Mouse (Mus musculus) kidney, postnatal 0 days (tissue): Measurements from ENCODE around the gene Set. TPM values are rescaled to one million over a fixed set of nuclear protein-coding genes. Genes with fewer than 3 reads are reported as not detected.
A peak's percentile ranks its signal among the peaks of the same experiment; 100 is the strongest.

Experiments
- ATAC-seq: fragments of 200-750 bp; cut with Nextera tagmentation; replicated peaks from 2 replicates; pipeline ENCODE4 v1.8.0; 2017; ENCODE audit warnings: low read depth, moderate number of reproducible peaks, moderate TSS enrichment, moderate library complexity; ENCODE audit not compliant: low FRiP score
- DNase-seq: peaks from one replicate; pipeline ENCODE4 v3.0.0-alpha.2; 2016; ENCODE audit warnings: low spot score
- H3K27ac ChIP-seq: fragments of 300-500 bp; sonication (generic); 2 replicates; pipeline ENCODE4 v1.5.1; 2014; ENCODE audit warnings: mild to moderate bottlenecking
- H3K27me3 ChIP-seq: fragments of 300-500 bp; sonication (generic); 2 replicates; pipeline ENCODE4 v1.6.1; 2014; ENCODE audit warnings: low read length, mixed read lengths; ENCODE audit not compliant: insufficient read depth
- H3K36me3 ChIP-seq: fragments of 300-500 bp; sonication (generic); 2 replicates; pipeline ENCODE4 v1.6.1; 2014; ENCODE audit warnings: low read length, mixed read lengths; ENCODE audit not compliant: insufficient read depth
- H3K4me1 ChIP-seq: fragments of 300-500 bp; sonication (generic); replicated peaks from 2 replicates; pipeline ENCODE4 v1.6.1; 2014; ENCODE audit warnings: antibody characterized with exemption, low read length, mixed read lengths; ENCODE audit not compliant: insufficient read depth
- H3K4me2 ChIP-seq: fragments of 300-500 bp; sonication (generic); 2 replicates; pipeline ENCODE4 v1.6.1; 2014; ENCODE audit warnings: mild to moderate bottlenecking, low read length, moderate library complexity, mixed read lengths
- H3K4me3 ChIP-seq: fragments of 300-500 bp; sonication (generic); replicated peaks from 2 replicates; pipeline ENCODE4 v1.5.1; 2014; ENCODE audit warnings: low read depth, low read length
- H3K9ac ChIP-seq: fragments of 300-500 bp; sonication (generic); 2 replicates; pipeline ENCODE4 v1.6.1; 2014; ENCODE audit warnings: low read depth, low read length
- H3K9me3 ChIP-seq: fragments of 300-500 bp; sonication (generic); replicated peaks from 2 replicates; pipeline ENCODE4 v1.6.1; 2016; ENCODE audit warnings: low read length, inconsistent platforms, mixed read lengths
- CTCF ChIP-seq: IDR thresholded peaks from 2 replicates; pipeline ENCODE4 v1.5.1; 2016; ENCODE audit warnings: antibody characterized with exemption, low read depth, mild to moderate bottlenecking, moderate library complexity
- WGBS: fragments of 180-500 bp; shearing (Covaris S2); extraction: QIAGEN DNeasy Blood & Tissue Kit; methylation state at CpG from one replicate; pipeline ENCODE4 v1.1.7; 2014; 5-methylcytosine and 5-hydroxymethylcytosine counted together
- polyA plus RNA-seq: library from polyadenylated mRNA; unstranded; fragments of >200 nt; fragmentation: Nextera tagmentation; extraction: Ambion mirVana; gene quantifications from 2 replicates; pipeline ENCODE4 v1.2.1, GENCODE M21; 2015

Set gene
- polyA plus RNA-seq, 1 experiment from 2014 or later = 412 TPM

GRCm38 (mm10) chr2:30080181-30080800 is 23.1 kb downstream of the Set start:
- no peaks in the 10 kb centered on the region for H3K9me3 ChIP-seq
- no peaks in the 10 kb centered on the region for H3K4me1 ChIP-seq
- no peak for ATAC-seq
- H3K36me3 ChIP-seq = no peaks in the 10 kb centered on the region
- no peak for DNase-seq
- no peak for TF ChIP-seq CTCF
- no peak overlapping the region for H3K27ac ChIP-seq
- no peaks in the 10 kb centered on the region for H3K27me3 ChIP-seq
- WGBS = 86% methylated on average over 15 of the region's 15 CpGs
- H3K4me2 ChIP-seq = no peak overlapping the region
- no peak overlapping the region for H3K4me3 ChIP-seq
- H3K9ac ChIP-seq = no peak overlapping the region

GRCm38 (mm10) chr2:30084113-30084512 is 26.9 kb downstream of the Set start:
- Histone ChIP-seq H3K4me2 (peak overlapping the region; percentile 42; the same call in 1 of the 2 replicates), H3K9me3 (no peaks in the 10 kb centered on the region), H3K36me3 (no peaks in the 10 kb centered on the region), H3K27me3 (no peaks in the 10 kb centered on the region), H3K4me3 (no peak overlapping the region), H3K4me1 (no peaks in the 10 kb centered on the region), H3K9ac (no peak overlapping the region), H3K27ac (no peak overlapping the region)
- no peak for TF ChIP-seq CTCF
- DNase-seq = no peak
- no peak for ATAC-seq
- 44% methylated on average over 5 of the region's 5 CpGs for WGBS

- Histone ChIP-seq H3K9me3 (no peaks in the 10 kb centered on the region), H3K4me2 (peak overlapping the region; percentile 42), H3K4me3 (no peak overlapping the region; the same call in 1 of the 2 replicates), H3K36me3 (no peaks in the 10 kb centered on the region), H3K27ac (no peak overlapping the region), H3K9ac (0 out of 2 replicates have a peak overlapping the region, but pooled peaks have one; percentile 23), H3K4me1 (no peaks in the 10 kb centered on the region), H3K27me3 (no peaks in the 10 kb centered on the region)
- 26% methylated on average over 12 of the region's 12 CpGs for WGBS
- no peak for TF ChIP-seq CTCF
- peak; percentile 58; the same call in 1 of the 2 replicates for ATAC-seq
- DNase-seq = peak; percentile 28
Measured at GRCm38 (mm10) chr2:30084632-30085031, 27.5 kb downstream of the Set start.

- Histone ChIP-seq H3K27ac (no peak overlapping the region), H3K9me3 (no peaks in the 10 kb centered on the region), H3K27me3 (no peaks in the 10 kb centered on the region), H3K4me1 (no peaks in the 10 kb centered on the region), H3K36me3 (peaks cover 6% of the 10 kb centered on the region; the same call in 1 of the 2 replicates), H3K9ac (no peak overlapping the region), H3K4me2 (no peak overlapping the region), H3K4me3 (no peak overlapping the region)
- DNase-seq (no peak), ATAC-seq (no peak)
- TF ChIP-seq CTCF = no peak
- 94% methylated on average over 4 of the region's 4 CpGs for WGBS
Measured at GRCm38 (mm10) chr2:30087310-30087709, 30.1 kb downstream of the Set start.

GRCm38 (mm10) chr2:30091521-30091920 is 34.3 kb downstream of the Set start:
- WGBS = 97% methylated on average over 12 of the region's 12 CpGs
- Histone ChIP-seq H3K9ac (no peak overlapping the region), H3K4me1 (peaks cover 4% of the 10 kb centered on the region), H3K9me3 (no peaks in the 10 kb centered on the region), H3K4me2 (no peak overlapping the region), H3K4me3 (no peak overlapping the region), H3K27me3 (no peaks in the 10 kb centered on the region), H3K27ac (no peak overlapping the region), H3K36me3 (peaks cover 6% of the 10 kb centered on the region; the same call in 1 of the 2 replicates)
- TF ChIP-seq CTCF = no peak
- no peak for ATAC-seq
- no peak for DNase-seq

- Histone ChIP-seq H3K27me3 (no peaks in the 10 kb centered on the region), H3K27ac (no peak overlapping the region)
- no peak for TF ChIP-seq CTCF
Measured at GRCm38 (mm10) chr2:30092280-30092918, 35.2 kb downstream of the Set start.

More at GRCm38 (mm10) chr2:30092280-30092918, 35.2 kb downstream of the Set start:
- Histone ChIP-seq H3K4me1 (peaks cover 4% of the 10 kb centered on the region), H3K4me3 (peak overlapping the region; percentile 49; the same call in 1 of the 2 replicates), H3K4me2 (peak overlapping the region; percentile 70), H3K9me3 (no peaks in the 10 kb centered on the region), H3K9ac (no peak overlapping the region), H3K36me3 (peaks cover 6% of the 10 kb centered on the region; the same call in 1 of the 2 replicates)
- 62% methylated on average over 6 of the region's 6 CpGs for WGBS
- no peak for DNase-seq
- ATAC-seq = no peak
